Mouse (Mus musculus) erythroblast, embryonic 14.5 days (primary cell): Measurements from ENCODE around the gene Faf1.

Experiments used
- GATA1 ChIP-seq: IDR thresholded peaks from 2 replicates; pipeline ENCODE4 v1.6.1; 2012; ENCODE audit warnings: low read length, inconsistent platforms, mixed read lengths
- TAL1 ChIP-seq: IDR thresholded peaks from 3 replicates; pipeline ENCODE4 v1.6.1; 2012; ENCODE audit warnings: low read length, inconsistent platforms, mixed read lengths

GRCm38 (mm10) chr4:109662271-109662670 lies 14.1 kb upstream of the Faf1 start:
- TF ChIP-seq GATA1 (no peak), TAL1 (no peak)
